Mouse (Mus musculus) embryo, embryonic 11.5 days (tissue): ENCODE data around the gene Lcat.

Experiments used
- DNase-seq: peaks from one replicate; pipeline ENCODE4 v3.0.0-alpha.2; 2012; ENCODE audit warnings: low read depth, low spot score

Gene Lcat

DNA sequence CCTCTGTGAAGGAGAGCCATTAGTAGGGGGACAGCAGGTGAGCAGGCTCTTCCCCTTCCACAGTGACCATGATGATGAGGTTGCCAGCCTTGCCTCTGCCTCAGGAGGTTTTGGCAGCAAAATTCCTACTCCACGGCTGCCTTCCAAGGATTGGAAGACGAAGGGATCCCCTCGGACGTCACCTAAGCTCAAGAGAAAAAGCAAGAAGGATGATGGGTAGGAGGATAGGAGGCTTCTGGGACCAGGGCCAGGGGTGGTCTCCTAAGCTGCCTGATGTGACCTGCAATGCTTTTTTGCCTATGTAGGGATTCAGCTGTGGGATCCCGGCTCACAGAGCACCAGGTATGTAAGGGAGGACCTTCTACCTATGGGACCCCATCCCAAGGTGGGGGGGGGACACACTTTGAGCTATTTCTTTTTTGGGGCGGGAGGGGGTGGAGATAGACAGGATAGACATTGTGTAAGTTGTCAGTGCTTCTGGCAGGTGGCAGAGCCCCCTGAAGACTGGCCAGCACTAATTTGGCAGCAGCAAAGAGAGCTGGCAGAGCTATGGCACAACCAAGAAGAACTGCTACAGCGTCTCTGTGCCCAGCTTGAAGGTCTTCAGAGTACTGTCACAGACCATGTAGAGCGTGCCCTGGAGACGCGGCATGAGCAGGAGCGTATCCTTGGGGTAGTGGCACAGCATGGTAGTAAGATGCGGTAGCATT lies 53.3 kb downstream of the Lcat start:
- no peak for DNase-seq
